Mouse (Mus musculus) heart, postnatal 4 days (tissue): ENCODE data around the gene AC124108.1. TPM values are rescaled to one million over a fixed set of nuclear protein-coding genes. Genes with fewer than 3 reads are reported as not detected.
"Not testable (repeated sequence)": the region's sequence is repeated elsewhere in the genome, so short reads cannot be mapped to it uniquely, and the experiment has no call there.

Experiments used
- DNase-seq: peaks from one replicate; pipeline ENCODE4 v3.0.0; 2021
- total RNA-seq, 2 experiments: library from RNA; stranded (reverse); gene quantifications; 2 replicates each; pipeline ENCODE4 v1.2.3; 2021

Gene AC124108.1
- not detected for total RNA-seq

- no peak for DNase-seq
Measured at GRCm38 (mm10) chr1:132191093-132191785, at the start of gene AC124108.1, which contains the start of gene Lemd1. TSS of gene AC124108.1 (plus strand) at chr1:132191457. TSS of gene Lemd1 (plus strand) at chr1:132191431.

DNA sequence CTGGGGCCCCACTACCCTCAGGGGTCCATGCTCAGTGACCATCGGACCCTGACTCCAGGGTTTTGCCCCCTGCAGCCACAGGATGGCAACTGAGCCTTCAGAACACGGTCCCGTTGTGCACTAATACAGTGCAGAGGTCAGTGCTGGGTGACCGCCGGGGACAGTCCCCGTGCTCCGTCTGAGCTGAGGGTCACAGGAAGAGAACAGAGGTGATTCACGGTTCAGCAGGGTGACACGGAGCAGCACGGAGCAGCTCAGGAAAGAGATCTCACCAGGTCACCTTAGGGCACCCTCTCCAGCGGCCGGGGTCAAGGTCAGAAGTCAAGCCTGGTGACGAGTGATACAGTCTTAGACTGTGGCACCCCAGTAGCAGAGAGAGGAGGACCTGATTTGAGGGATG, 49.5 kb upstream of the AC124108.1 start:
- no peak for DNase-seq

DNA sequence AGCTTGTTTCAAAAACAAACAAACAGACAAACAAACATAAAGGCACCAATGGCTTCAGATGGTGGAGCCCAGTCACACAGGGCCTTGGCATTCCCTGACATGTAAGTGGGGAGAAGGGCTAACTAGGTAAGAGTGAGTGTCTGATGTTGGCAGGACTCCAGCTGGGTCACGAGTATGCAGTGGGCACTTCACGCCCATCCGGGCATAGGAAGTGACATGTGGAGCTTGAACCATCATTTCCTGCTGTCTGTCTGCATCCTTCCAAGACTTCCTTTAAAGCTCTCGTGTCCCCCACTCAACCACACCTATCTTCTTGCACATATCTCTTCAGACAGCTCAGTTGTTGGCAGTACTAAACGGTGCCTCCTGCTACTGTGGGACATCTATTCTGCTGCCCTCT, 48.2 kb upstream of the AC124108.1 start:
- no peak for DNase-seq

DNA sequence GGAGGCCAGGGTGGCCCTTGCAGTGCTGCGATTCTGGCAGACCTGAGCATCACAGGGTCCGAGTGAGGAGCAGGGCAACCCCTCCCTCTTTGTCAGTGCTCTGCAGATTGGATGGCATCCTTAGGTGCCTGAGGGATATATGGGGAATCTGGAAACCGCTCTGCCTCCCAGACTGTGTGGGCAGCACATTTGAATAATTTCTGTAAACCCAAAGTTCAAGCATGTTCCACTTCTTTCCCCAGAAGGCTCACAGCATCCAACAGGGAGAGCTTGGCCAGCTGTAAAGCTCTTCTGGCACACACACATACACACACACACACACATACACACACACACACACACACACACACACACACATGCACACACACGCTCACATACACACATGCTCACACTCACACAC, 47.5 kb upstream of the AC124108.1 start:
- no peak for DNase-seq

DNA sequence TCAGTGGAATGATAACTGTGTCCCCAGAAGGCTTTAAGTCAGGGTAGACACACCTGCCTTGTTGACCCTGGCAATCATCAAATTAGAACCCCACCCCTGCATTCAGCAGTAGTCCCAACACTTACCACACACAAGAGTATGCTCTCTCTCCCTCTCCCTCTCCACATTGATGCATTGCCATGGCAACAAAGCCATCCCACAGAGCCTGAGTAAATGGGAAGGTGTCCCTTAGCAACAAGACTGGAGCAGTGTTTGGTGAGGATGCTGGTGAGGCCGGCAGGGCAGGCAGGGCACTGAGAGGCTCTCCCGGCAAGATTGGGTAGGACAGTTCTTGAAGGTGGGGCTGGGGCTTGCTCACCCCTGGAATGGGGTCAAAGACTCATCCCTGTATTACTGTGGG, 47.0 kb upstream of the AC124108.1 start:
- no peak for DNase-seq

DNA sequence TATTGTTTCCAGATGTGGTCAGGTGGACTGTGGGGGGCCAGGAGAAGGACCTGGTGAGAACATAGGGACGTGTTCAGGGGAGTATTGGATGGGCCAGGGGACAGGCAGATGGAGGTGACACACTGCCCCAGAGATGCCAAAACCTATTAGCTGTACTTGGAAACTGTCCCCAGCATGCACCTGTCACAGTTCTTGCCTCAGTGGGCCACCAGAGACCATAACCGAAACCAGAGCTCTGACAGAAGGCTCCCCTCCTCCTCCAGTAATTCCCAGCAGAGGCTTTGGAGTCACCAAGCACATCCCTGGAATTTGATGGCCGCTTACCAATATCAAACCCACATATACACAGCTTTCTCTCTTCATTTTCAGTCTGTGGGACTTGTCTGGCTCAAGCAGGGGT, 46.4 kb upstream of the AC124108.1 start:
- no peak for DNase-seq

DNA sequence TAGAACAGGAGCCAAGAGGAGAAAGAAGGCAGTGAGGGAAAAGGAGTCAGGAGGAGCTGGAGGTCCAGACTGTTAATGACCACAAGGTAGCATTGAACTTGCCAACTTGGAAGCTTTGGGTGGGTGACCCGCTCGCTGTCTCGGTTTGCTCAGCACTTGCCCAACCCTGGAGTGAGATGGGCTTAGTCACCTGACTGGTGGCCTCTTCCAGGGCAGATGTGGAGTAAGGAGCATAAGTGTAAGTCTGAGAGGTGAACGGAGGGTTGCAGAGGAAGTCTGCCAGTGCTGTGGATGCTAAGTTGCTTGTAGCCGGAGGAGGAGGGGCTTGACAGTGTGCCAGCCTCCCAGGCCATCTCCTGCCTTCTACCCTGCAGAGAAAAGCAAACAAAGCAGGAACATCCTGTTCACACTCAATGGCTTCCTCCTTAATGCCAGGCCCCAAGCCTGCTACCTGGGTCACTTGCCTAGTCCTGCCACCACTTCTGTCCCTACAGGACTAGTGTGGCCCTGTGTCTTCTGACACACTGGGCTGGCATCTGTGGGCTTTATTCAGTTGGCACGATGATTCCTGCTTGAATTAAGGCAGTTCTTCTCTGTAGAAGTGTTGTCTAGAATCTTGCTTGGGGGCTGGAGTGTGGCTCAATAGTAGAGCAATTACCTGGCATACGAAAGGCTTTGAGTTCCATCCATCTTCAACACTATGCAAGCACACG, 45.1 kb upstream of the AC124108.1 start:
- no peak for DNase-seq

- no peak for DNase-seq
Measured at GRCm38 (mm10) chr1:132149410-132149809, 41.8 kb upstream of the AC124108.1 start.

GRCm38 (mm10) chr1:132150171-132150570, 41.1 kb upstream of the AC124108.1 start:
- DNase-seq = no peak

DNA sequence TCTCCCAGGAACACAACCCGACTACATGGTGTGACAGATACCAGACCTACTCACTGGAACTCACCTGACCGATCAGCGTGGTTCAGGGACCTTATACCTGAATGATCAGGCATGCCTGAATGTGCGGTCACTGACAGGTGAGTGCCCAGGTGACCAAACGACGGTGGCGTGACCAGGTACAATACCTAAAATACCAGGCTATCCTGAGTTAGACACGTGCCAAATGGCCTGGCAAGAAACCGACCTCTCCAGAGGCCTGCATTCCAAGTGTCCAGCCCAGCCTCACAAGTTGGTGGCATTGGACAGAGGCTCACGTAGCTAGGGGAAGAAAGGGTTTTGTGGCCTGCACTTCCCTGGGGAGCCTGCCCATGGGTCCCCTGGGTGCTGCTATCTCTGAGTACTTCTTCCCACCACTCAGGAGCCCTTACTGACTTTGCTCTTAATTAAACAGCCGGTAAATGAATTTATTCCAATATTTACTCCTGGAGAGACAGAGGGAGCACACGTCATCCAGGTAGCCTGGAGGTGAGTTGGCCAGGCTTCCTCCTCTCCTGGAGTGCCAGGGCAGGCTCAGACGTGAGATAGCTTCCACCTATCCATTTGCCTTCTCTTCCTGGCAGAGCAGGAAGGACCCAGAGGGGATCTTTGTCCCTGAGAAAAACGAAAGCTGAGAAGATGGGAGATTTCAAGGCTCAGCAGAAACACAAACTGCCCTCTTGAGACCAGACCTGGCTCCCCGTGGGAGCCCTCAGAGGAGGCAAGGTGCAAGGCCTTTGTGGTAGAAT, 40.2 kb upstream of the AC124108.1 start:
- no peak for DNase-seq

DNA sequence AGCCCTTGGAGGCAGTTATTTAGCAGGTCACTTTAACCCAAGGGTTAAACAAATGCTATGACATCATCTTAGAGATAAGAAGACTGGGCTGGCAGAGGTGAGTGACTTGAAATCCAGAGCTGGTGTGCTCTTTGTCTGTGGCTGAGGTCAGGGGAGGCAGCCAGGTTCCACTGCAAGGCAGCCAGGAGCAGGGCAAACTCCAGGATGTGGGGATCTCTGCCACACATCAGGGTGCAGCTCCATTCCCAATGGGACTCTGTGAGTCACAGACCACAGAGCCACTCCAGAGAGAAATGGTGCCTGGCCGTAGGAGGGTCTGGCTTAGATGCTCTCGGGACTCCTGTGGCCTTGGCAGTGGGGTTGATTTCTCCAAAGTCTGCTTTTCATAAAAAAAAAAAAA, 39.3 kb upstream of the AC124108.1 start:
- DNase-seq = no peak

- no peak for DNase-seq
Measured at GRCm38 (mm10) chr1:132153086-132153690, 38.1 kb upstream of the AC124108.1 start.

DNA sequence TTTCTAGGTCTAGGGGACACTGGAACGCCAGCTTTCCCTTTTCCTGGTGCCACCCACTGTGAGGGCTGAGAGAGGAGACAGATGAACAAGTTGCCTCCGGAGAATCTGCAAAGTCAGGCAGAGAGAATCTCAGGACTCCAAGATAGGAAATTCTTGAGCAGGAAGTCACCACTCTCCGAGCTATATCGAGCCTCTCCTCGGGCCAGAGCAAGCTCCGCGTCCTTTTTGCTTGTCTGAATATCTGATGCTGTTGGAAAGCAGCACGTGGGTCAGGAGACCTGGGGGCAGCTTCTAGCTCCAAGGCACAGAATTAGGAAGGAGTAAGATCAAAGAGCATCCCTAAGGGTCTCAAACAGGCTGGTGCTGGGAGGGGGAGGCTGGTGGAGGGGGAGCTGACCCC, 37.6 kb upstream of the AC124108.1 start:
- DNase-seq = no peak

GRCm38 (mm10) chr1:132155737-132156136, 35.5 kb upstream of the AC124108.1 start:
- peak; percentile 89 for DNase-seq

- DNase-seq = peak; percentile 93
Measured at GRCm38 (mm10) chr1:132157016-132157781, 34.1 kb upstream of the AC124108.1 start.

GRCm38 (mm10) chr1:132157808-132158207, 33.4 kb upstream of the AC124108.1 start:
- DNase-seq = no peak

GRCm38 (mm10) chr1:132158741-132159140, 32.5 kb upstream of the AC124108.1 start:
- DNase-seq = peak; percentile 57

- no peak for DNase-seq
Measured at GRCm38 (mm10) chr1:132159681-132160080, 31.6 kb upstream of the AC124108.1 start.

GRCm38 (mm10) chr1:132161211-132161880, 29.9 kb upstream of the AC124108.1 start:
- DNase-seq = peak; percentile 4

- not testable (repeated sequence) for DNase-seq
Measured at GRCm38 (mm10) chr1:132162618-132163017, 28.6 kb upstream of the AC124108.1 start.

DNA sequence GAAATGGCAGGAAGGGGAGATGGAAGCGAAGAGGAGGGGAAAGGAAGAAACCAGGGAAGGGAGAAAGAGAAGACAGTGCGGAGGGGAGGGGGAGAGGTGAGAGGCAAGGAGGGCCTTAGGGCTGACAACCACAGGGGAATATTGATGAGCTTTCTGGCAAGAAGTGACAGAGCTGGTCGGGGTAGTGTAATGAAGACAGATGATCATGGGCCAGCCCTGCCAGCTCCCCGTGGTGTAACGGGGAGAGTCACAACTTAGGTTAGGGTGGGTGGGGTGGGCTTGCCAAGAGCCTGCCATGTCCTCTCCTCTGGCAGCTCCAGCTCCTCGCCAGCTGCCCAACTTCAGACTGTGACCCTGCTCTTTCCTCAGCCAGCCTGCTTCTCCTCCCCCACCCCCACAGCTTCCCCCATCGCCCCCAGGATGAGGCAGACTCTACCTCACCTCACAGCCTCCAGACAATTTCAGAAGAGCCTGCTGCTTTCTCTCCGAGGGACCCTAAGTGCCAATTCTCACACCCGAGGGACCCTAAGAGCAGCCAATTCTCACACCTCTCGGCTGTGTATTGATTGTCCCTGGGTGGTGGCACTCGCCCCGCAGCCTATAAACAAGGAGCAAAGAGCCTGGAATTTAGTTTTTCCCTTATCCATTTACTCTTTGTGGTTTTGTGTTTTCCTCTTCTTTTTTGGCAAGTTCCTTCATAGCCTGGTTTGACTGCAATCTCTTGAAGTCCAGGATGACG, 26.3 kb upstream of the AC124108.1 start:
- no peak for DNase-seq
